Mouse (Mus musculus): Measurements from ENCODE around the gene Gtf3c2. TPM values are rescaled to one million over a fixed set of nuclear protein-coding genes. Genes with fewer than 3 reads are reported as not detected.

Gtf3c2 gene
- total and polyA plus RNA-seq, 3 experiments: 22.8 to 96.9 (median 49.4) TPM

DNA sequence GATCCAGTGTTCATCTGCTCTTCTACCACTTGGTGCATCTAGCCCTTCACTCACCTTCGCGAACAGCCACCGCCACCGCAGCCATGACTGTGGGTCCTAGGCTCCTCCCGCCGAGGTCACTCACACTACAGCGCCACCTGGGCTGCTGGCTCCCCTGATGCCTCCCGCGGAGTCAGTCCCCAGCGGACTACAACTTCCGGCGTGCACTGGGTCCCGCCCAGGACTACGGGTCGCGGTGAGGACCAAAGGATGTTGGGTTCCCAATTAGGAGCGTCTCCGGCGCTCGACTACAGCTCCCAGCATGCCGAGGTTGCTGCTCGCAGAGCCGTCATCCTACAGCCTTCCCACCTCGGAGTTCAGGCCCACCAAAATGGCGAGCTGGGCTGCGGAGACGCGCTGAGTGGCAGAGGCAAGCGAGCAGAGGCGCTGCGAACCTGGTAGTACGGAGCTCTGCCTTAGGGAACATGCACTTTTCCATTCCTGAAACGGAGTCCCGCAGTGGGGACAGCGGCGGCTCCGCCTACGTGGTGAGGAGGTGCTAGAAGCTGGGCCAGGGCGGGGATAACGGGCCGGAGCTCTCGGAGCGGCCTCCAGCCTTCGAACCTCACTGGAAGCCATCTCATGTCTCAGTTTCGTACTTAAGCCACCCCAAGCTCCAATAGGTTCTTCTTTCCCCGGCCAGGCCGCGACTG is 13.1 kb upstream of the Gtf3c2 start, which contains the start of the genes Snx17 and Eif2b4 (continued):
- TF ChIP-seq JUN (IDR thresholded peaks at IDR 0.05; ENCODE audit: insufficient read depth, low read depth, low read length) (no peak), CTCF (conservative IDR thresholded peaks at IDR 0.05 in 1 of 2, IDR thresholded peaks at IDR 0.05 in 1 of 2; ENCODE audit: low read depth in 2 of 2, low read length in 2 of 2) (peak in 1 of 2 experiments; percentile 77; a peak in 2 of 4 replicates), CHD2 (IDR thresholded peaks at IDR 0.05; ENCODE audit: low read length) (peak; percentile 49; the same call in 1 of the 2 replicates), MAZ (IDR thresholded peaks at IDR 0.05; ENCODE audit: low read depth, low read length) (peak; percentile 86), EP300 (IDR thresholded peaks at IDR 0.05; ENCODE audit: low read length) (no peak), HCFC1 (IDR thresholded peaks at IDR 0.05; ENCODE audit: low read depth, low read length) (peak; percentile 97), RAD21 (IDR thresholded peaks at IDR 0.05; ENCODE audit: low read depth, low read length) (no peak), ZKSCAN1 (IDR thresholded peaks at IDR 0.05; ENCODE audit: borderline replicate concordance, low read depth, low read length) (no peak), TBP (conservative IDR thresholded peaks at IDR 0.05; ENCODE audit: low read depth, low read length) (peak; percentile 18), MXI1 (IDR thresholded peaks at IDR 0.05; ENCODE audit: low read depth, low read length) (peak; percentile 81), TCF12 (IDR thresholded peaks at IDR 0.05; ENCODE audit: low read depth, low read length) (peak; percentile 94), UBTF (IDR thresholded peaks at IDR 0.05; ENCODE audit: low read depth, low read length) (peak; percentile 63; the same call in 1 of the 2 replicates), KAT2A (IDR thresholded peaks at IDR 0.05; ENCODE audit: insufficient replicate concordance, low read length) (peak; percentile 99)

DNA sequence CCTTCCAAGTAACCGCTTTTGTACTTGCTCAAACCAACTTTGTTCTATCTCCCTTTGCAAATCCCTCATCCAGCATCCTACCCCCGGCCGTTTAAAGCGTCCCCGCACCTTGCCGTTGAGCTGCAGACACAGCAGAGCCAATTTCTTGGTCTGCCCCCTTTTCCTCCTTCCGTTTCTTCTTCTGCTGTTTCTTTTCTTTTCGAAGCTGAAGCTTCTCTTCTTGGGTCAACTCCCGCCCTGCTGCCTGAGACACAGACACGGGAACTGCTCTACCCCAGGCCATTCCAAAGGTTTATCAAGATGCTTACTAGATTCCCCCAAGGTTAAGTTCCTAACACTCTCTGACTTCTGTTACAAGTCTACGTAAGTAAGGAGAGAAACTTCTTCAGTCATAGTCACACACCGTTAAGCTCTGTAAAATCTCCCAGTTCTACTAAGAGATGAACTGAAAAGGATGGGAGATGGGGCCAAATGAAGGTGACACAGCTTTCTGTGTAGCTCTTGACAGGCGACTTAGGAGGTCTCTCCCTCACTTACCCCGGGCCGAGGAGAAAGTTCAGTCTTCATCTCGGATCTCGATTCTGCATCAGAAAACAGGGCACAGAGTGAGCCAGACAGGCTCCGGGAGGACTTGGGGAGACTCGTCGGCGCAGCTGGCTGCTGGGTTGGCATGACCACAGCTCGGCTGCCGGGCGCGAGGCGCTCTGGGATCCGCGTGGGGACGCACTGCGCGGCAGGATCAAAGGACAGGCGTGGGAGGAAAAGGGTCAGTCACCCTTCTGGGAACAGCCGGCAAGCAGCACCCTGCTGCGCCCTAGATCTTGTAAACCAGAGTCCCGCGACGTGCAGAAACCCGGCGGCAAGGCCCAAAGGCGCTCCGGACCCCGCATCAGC is 12.3 kb upstream of the Gtf3c2 start:
- Histone ChIP-seq H3K4me1 (ENCODE audit: control insufficient read depth in 1 of 2, insufficient read depth in 2 of 2) (peaks cover 2 to 29% of the 10 kb centered on the region in 2 experiments; a peak in 3 of 4 replicates), H3K36me3 (replicated peaks in 1 of 2; ENCODE audit: control insufficient read depth in 1 of 2, insufficient read depth in 1 of 2, low read length in 1 of 2) (peaks cover 56 to 68% of the 10 kb centered on the region in 2 experiments)
- dilution Hi-C loops (cut with MboI; ENCODE audit: extremely low pct_ligation_motif_present, extremely low pct_unique_long_range_greater_than_20kb, low sequenced_read_pairs): no loop called here

DNA sequence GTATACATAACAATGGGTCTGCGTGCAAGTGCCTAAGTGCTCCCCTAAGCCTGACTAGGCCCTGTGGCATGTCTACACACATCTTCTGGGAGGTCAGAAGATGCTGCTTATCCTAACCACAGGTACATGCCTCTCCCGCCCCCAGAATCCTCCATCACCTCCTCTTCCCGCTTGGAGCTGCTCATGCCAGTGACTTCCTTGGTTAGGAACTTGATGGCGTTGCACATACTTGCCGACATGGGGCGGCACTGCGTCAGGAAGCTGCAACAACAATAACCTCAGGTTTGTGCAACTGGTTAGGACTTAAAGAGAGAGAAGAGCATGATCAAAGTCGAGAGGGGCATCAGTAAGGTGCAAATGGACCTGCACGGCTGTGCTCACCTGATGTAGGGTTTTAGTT is 10.3 kb upstream of the Gtf3c2 start:
- in situ Hi-C loops (cut with MboI; ENCODE audit: low pct_ligation_motif_present, low pct_unique_long_range_greater_than_20kb, low sequenced_read_pairs): no loop called here

More for the DNA sequence above, 12.3 kb upstream of the Gtf3c2 start:
- Histone ChIP-seq H3K4me2 (ENCODE audit: insufficient read depth, low read depth, poor library complexity, severe bottlenecking) (peak overlapping the region; percentile 94), H3K4me3 (replicated peaks in 1 of 3; ENCODE audit: low read depth in 2 of 3, low read length in 2 of 3, poor library complexity in 1 of 3) (peak overlapping the region; percentile 55 to 96 (median 71)), H3K9ac (ENCODE audit: insufficient read depth, low read depth) (peak overlapping the region; percentile 91), H3K79me2 (replicated peaks; ENCODE audit: control insufficient read depth, extremely low read depth, insufficient read depth, poor library complexity, severe bottlenecking) (peaks cover 27% of the 10 kb centered on the region), H3K27me3 (replicated peaks) (no peaks in the 10 kb centered on the region), H3K9me3 (replicated peaks; ENCODE audit: low read length) (no peaks in the 10 kb centered on the region), H3K27ac (ENCODE audit: insufficient read depth, low read depth) (peak overlapping the region; percentile 54; the same call in 1 of the 2 replicates)
- in situ Hi-C loops (cut with MboI; ENCODE audit: low pct_ligation_motif_present, low pct_unique_long_range_greater_than_20kb, low sequenced_read_pairs): no loop called here
- TF ChIP-seq CHD1 (IDR thresholded peaks at IDR 0.05; ENCODE audit: low read depth, low read length): peak; percentile 73; the same call in 1 of the 2 replicates
- no peak for TF ChIP-seq USF2 (conservative IDR thresholded peaks at IDR 0.05; ENCODE audit: low read depth, low read length)
- DNase-seq (ENCODE audit: extremely low read depth): peak; percentile 28

More for the DNA sequence above, 10.3 kb upstream of the Gtf3c2 start:
- Histone ChIP-seq H3K9ac (ENCODE audit: insufficient read depth, low read depth) (no peak overlapping the region), H3K27ac (ENCODE audit: insufficient read depth, low read depth) (no peak overlapping the region), H3K27me3 (replicated peaks) (no peaks in the 10 kb centered on the region), H3K4me1 (ENCODE audit: control insufficient read depth in 1 of 2, insufficient read depth in 2 of 2) (peaks cover 2 to 25% of the 10 kb centered on the region in 2 experiments; a peak in 3 of 4 replicates), H3K36me3 (replicated peaks in 1 of 2; ENCODE audit: control insufficient read depth in 1 of 2, insufficient read depth in 1 of 2, low read length in 1 of 2) (peaks cover 42 to 55% of the 10 kb centered on the region in 2 experiments), H3K4me3 (replicated peaks in 1 of 3; ENCODE audit: low read depth in 2 of 3, low read length in 2 of 3, poor library complexity in 1 of 3) (no peak overlapping the region), H3K9me3 (replicated peaks; ENCODE audit: low read length) (no peaks in the 10 kb centered on the region), H3K79me2 (replicated peaks; ENCODE audit: control insufficient read depth, extremely low read depth, insufficient read depth, poor library complexity, severe bottlenecking) (peaks cover 27% of the 10 kb centered on the region), H3K4me2 (ENCODE audit: insufficient read depth, low read depth, poor library complexity, severe bottlenecking) (no peak overlapping the region)
- TF ChIP-seq TBP (conservative IDR thresholded peaks at IDR 0.05; ENCODE audit: low read depth, low read length): no peak
- TF ChIP-seq JUND (conservative IDR thresholded peaks at IDR 0.05; ENCODE audit: low read depth, low read length): no peak
- TF ChIP-seq CTCF (conservative IDR thresholded peaks at IDR 0.05 in 1 of 2, IDR thresholded peaks at IDR 0.05 in 1 of 2; ENCODE audit: low read depth in 2 of 2, low read length in 2 of 2): no peak
- TF ChIP-seq EP300 (IDR thresholded peaks at IDR 0.05; ENCODE audit: low read length): no peak
- TF ChIP-seq CHD1 (IDR thresholded peaks at IDR 0.05; ENCODE audit: low read depth, low read length): no peak
- no peak for TF ChIP-seq E2F4 (IDR thresholded peaks at IDR 0.05; ENCODE audit: insufficient replicate concordance, low read depth, low read length)
- no peak for TF ChIP-seq USF2 (conservative IDR thresholded peaks at IDR 0.05; ENCODE audit: low read depth, low read length)
- no peak for TF ChIP-seq UBTF (IDR thresholded peaks at IDR 0.05; ENCODE audit: low read depth, low read length)
- TF ChIP-seq ELF1 (IDR thresholded peaks at IDR 0.05; ENCODE audit: low read depth, low read length): no peak
- no peak for TF ChIP-seq SMC3 (IDR thresholded peaks at IDR 0.05; ENCODE audit: low read depth, low read length)
- no peak for TF ChIP-seq USF1 (IDR thresholded peaks at IDR 0.05; ENCODE audit: low read depth, low read length)
- dilution Hi-C loops (cut with MboI; ENCODE audit: extremely low pct_ligation_motif_present, extremely low pct_unique_long_range_greater_than_20kb, low sequenced_read_pairs): no loop called here
- no peak for DNase-seq (ENCODE audit: extremely low read depth)

Measured in CH12.LX (cell line).